Mouse (Mus musculus): Measurements from ENCODE around the gene Hist1h3d. TPM values are rescaled to one million over a fixed set of nuclear protein-coding genes. Genes with fewer than 3 reads are reported as not detected.
"Not testable (repeated sequence)": the region's sequence is repeated elsewhere in the genome, so short reads cannot be mapped to it uniquely, and the experiment has no call there.

Gene Hist1h3d
- polyA plus RNA-seq, 1 experiment from 2014 or later = 7.7 TPM

DNA sequence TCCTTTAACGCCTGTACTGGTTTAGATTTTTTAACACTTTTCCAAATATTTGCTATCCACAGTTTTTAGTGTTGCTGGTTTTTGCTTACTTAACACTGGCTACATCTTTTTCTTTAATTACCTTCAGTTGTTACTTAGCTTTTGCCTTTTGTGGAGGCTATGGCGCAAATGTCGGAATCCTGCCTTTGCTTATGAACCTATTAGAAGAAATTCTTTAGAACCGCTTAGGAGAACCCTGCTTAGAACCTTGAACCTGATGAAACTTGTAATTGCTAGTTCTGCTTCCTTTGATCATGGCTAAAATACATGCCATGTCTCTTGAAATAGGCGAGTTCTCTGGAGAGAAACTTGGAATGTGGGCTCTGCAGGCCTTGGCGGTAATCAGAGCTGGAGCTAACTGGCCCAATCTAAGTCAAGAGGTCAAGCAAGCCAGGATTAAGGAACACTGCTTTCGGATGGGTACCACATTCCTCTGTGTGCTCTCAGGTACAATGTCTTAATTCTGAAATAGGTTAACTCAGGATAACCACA is 853 bp downstream of the Hist1h3d start:
- Histone ChIP-seq H3K27me3 (ENCODE audit: low read depth, poor library complexity, severe bottlenecking) (no peaks in the 10 kb centered on the region), H3K9me3 (replicated peaks) (no peaks in the 10 kb centered on the region), H3K27ac (peak overlapping the region; percentile 91), H3K4me1 (peaks cover 31% of the 10 kb centered on the region), H3K36me3 (no peaks in the 10 kb centered on the region), H3K4me3 (peak overlapping the region; percentile 56)
- WGBS = 5% methylated on average over 7 of the region's 7 CpGs
- DNase-seq (ENCODE audit: low spot score) = peak; percentile 61

DNA sequence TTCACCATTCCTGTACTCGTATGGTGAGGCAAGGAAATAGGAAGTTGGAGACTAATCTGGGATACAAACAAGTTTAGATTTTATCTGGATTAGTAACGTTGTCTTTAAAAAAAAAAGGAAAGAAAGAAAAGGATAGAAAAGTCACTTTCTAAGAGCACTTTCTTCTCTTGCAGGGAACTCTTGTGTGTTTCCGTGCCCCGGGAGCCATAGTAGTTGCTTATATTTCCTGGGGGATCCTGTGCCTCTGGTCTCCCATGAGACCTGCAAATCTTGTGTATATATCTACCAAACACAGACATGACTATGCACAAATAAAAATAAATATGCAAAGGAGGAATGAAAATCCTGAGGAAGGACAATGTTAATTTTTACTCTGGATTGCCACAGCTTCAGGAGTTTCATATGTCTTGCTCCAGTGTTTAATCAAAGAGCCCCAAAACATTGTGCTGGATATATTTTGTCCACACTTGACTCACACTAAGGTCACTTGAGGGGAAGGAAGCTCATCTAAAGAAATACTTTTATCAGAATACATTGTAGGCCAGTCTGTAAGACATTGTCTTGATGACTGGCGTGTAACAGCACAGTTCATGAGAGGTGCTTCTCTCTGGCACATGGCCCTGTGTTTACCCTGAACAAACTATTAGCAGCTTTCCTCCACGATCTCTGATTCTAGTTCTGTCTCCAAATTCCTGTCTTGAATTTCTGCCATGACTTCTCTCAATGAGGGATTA is 1.5 kb downstream of the Hist1h3d start:
- Histone ChIP-seq H3K27me3 (ENCODE audit: low read depth, poor library complexity, severe bottlenecking) (no peaks in the 10 kb centered on the region), H3K36me3 (no peaks in the 10 kb centered on the region), H3K4me1 (peaks cover 31% of the 10 kb centered on the region), H3K9me3 (replicated peaks) (no peaks in the 10 kb centered on the region), H3K27ac (peak overlapping the region; percentile 91), H3K4me3 (peak overlapping the region; percentile 56)
- DNase-seq (ENCODE audit: low spot score) = no peak
- WGBS = 57% methylated on average over 6 of the region's 6 CpGs

DNA sequence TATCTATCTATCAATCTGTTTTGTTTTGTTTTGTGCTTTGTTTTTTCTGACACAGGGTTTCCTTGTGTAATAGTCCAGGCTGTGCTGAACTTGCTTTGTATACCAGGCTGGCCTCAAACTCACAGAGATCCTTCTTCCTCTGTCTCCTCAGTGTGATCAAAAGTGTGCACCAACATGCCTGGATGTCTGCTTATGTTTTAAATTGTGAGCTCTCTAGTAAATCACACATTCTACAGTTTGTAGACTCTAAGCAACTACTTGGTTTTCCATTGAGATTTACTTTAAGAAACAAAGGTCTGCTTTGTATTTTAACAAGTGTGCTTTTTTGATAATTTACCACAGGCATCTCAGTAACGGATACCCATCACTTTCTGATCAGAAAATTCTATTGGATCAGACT is 2.3 kb downstream of the Hist1h3d start:
- H3K4me3 ChIP-seq = no peak overlapping the region
- no peaks in the 10 kb centered on the region for H3K36me3 ChIP-seq
- no peaks in the 10 kb centered on the region for H3K27me3 ChIP-seq (ENCODE audit: low read depth, poor library complexity, severe bottlenecking)
- WGBS = 88% methylated on average over 1 of the region's 1 CpGs
- H3K27ac ChIP-seq = peak overlapping the region; percentile 91
- DNase-seq (ENCODE audit: low spot score) = no peak
- H3K9me3 ChIP-seq (replicated peaks) = no peaks in the 10 kb centered on the region
- H3K4me1 ChIP-seq = peaks cover 30% of the 10 kb centered on the region

DNA sequence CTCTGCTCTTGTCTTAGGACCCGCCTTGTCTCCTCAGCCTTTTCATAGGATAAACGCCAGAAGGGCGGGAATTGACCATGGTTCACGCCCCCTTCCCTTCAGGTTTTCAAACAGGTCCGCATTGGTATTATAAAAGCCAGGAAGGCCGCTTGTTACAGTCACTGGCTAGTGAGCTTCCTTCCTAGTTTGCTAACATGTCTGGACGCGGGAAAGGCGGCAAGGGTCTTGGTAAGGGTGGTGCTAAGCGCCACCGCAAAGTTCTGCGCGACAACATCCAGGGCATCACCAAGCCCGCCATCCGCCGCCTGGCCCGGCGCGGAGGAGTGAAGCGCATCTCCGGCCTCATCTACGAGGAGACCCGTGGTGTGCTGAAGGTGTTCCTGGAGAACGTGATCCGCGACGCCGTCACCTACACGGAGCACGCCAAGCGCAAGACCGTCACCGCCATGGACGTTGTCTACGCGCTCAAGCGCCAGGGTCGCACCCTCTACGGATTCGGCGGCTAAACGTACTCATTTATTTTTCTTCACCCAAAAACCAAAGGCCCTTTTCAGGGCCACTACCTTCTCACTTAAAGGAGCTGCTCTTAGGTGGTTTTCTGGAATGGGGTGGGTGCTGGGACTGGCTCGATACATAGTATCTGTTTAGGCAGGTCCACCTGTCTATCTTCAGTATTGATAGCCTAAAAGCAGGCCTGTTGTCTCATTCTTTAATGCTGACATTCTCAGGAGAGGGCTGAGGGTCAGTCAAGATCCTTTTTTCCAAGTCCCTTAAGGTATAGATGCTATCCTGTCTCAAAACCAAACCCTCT is 6.0 kb downstream of the Hist1h3d start, which contains the start of gene Hist1h4d:
Hist1h4d (plus strand) TSS at position 191 of the 811 bp plus-strand sequence.
- Histone ChIP-seq H3K27ac (peak within 1 kb of the TSS; percentile 95), H3K27me3 (ENCODE audit: low read depth, poor library complexity, severe bottlenecking) (no peaks in the 10 kb centered on the region), H3K36me3 (no peaks in the 10 kb centered on the region), H3K4me1 (peaks cover 41% of the 10 kb centered on the region), H3K9me3 (replicated peaks) (no peaks in the 10 kb centered on the region), H3K4me3 (peak within 1 kb of the TSS; percentile 61)
- whole genome bisulfite sequencing = 0% methylated on average over 43 of the region's 43 CpGs
- peak; percentile 95 for DNase-seq (ENCODE audit: low spot score)

DNA sequence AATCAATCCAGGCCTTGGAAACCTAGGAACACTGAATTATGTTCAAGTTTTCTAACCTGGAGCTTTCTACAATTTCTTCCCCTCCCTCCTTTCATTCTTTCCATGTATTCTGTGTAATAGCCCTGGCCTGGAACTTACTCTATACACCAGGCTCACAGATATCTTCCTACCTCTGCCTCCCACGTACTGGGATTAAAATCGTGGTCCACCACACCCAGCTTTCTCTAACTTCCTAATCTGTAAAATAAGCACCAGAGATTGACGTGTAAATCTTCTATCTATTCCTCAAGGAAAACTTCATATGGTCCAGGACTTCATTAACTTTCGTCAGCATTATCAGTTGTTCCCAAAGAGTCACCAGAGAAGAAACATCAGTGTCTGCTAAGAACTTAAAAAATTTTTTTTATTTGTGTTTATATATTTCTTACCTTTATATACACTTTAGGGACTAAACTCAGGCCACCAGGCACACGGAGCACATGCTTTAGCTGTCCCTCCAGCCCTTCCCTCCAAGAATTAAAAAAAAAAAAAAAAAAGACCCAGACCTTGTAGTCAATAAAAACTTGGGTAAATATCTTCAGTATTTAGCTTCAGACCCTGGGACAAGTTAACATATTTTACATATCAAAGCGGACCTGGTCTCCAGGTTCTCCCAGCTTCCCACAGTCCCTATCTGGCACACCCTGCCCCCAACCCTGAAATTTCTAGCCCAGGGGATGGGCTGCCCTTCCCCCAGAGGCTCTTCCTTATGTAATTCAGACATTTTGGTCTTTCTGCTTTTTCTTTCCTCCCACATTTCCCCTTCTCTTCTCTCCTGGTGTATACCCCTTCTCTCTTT is 6.9 kb downstream of the Hist1h3d start:
- Histone ChIP-seq H3K4me3 (peak overlapping the region; percentile 61), H3K9me3 (replicated peaks) (no peaks in the 10 kb centered on the region), H3K27ac (peak overlapping the region; percentile 95), H3K36me3 (no peaks in the 10 kb centered on the region), H3K4me1 (peaks cover 39% of the 10 kb centered on the region), H3K27me3 (ENCODE audit: low read depth, poor library complexity, severe bottlenecking) (no peaks in the 10 kb centered on the region)
- WGBS = 5% methylated on average over 6 of the region's 6 CpGs
- no peak for DNase-seq (ENCODE audit: low spot score)

DNA sequence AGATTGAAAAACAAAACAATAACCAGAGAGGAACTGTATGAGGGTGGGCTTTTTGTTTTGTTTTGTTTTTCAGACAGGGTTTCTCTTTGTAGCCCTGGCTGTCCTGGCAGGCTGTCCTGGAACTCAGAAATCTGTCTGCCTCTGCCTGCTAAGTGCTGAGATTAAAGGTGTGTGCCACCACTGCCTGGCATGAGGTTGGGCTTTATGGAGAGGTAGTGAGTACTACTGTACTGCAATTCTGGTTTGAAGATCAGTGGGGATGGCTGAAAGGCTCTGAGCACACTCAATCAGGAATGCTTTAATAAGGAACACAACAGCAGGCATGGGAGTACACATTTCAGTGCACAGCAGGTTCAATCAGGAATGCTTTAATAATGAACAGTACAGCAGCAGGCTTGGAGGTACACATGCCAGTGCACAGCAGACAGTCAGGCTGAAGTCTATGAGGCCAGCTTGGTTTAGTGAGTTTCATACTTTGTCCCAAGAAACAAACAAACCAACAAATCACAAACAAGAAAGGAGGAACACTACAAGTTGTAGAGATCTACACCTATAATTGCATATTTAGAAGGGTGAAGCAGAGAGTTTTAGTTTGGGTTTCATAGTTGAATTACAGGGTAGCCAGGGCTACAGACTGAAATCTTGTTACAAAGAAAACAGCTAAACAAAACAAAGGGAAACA is 8.0 kb downstream of the Hist1h3d start:
- no peak for DNase-seq (ENCODE audit: low spot score)
- H3K4me1 ChIP-seq = peaks cover 39% of the 10 kb centered on the region
- H3K36me3 ChIP-seq = no peaks in the 10 kb centered on the region
- no peaks in the 10 kb centered on the region for H3K27me3 ChIP-seq (ENCODE audit: low read depth, poor library complexity, severe bottlenecking)
- H3K9me3 ChIP-seq (replicated peaks) = no peaks in the 10 kb centered on the region
- H3K4me3 ChIP-seq = peak overlapping the region; percentile 26; the same call in 1 of the 2 replicates
- peak overlapping the region; percentile 95 for H3K27ac ChIP-seq

DNA sequence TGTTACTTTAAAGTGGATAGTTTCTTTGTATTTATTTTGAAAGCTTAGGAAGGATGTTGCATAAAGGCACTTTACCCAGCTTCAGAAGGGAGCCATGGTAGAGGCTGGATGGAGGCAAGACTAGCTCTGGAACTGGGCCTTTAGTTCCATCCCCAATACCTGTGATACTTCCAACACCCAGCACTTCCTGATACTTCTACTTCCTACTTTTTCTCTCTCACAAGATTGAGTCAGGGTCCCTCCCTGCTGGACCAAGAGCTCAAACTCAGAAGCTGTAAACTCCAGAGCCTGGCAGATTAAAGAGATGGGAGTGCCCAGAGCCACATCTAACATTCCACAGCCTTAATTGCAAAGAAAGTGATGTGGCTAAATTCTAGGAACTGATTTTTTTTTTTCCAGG is 8.8 kb downstream of the Hist1h3d start:
- DNase-seq (ENCODE audit: low spot score) = no peak
- Histone ChIP-seq H3K4me3 (peak overlapping the region; percentile 54), H3K27me3 (ENCODE audit: low read depth, poor library complexity, severe bottlenecking) (no peaks in the 10 kb centered on the region), H3K36me3 (no peaks in the 10 kb centered on the region), H3K9me3 (replicated peaks) (no peaks in the 10 kb centered on the region), H3K4me1 (peaks cover 39% of the 10 kb centered on the region), H3K27ac (peak overlapping the region; percentile 95)

DNA sequence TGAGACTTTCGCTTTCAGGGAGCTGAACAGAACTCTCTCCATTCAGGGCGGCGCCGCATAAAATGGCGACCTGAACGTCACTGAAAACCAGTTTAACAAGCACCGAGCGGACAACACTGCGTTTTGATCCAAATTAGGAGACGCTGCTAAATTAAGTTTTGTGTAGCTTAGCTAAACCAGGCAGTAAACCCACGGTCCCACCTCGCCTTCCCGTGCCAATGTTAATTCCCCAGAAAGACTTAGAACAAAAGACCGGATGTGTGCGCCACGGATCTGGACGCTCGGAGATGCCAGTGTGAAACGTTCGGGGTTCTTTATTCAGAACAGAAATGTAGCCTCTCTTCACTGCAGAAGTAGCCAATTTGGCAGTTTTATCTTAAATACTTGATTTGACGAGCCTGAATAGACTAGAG is 9.5 kb downstream of the Hist1h3d start:
- Histone ChIP-seq H3K9me3 (replicated peaks) (no peaks in the 10 kb centered on the region), H3K27me3 (ENCODE audit: low read depth, poor library complexity, severe bottlenecking) (no peaks in the 10 kb centered on the region), H3K27ac (peak overlapping the region; percentile 95), H3K36me3 (no peaks in the 10 kb centered on the region), H3K4me3 (peak overlapping the region; percentile 54), H3K4me1 (peaks cover 39% of the 10 kb centered on the region)
- under 1% methylated on average over 21 of the region's 21 CpGs for WGBS
- DNase-seq (ENCODE audit: low spot score) = peak; percentile 81

DNA sequence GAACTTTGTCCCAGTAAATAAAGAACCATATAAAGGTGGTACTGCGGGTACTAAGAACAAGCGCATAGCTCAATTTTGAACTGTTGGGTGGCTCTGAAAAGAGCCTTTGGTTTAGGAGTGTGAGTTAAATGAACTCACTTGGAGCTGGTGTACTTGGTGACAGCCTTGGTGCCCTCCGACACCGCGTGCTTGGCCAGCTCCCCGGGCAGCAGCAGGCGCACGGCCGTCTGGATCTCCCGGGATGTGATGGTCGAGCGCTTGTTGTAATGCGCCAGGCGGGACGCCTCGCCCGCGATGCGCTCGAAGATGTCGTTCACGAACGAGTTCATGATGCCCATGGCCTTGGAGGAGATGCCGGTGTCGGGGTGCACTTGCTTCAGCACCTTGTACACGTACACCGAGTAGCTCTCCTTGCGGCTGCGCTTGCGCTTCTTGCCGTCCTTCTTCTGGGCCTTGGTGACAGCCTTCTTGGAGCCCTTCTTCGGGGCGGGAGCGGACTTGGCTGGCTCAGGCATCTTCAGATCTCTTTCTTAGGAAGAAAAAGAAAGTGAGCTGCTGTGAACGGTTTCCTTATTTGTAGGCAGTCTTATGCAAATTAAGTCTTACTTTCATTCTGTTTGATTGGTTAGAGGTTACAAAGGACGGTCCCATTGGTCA is 10.0 kb downstream of the Hist1h3d start:
- Histone ChIP-seq H3K4me1 (peaks cover 37% of the 10 kb centered on the region), H3K27ac (peak overlapping the region; percentile 95), H3K4me3 (peak overlapping the region; percentile 54)
- WGBS = under 1% methylated on average over 34 of the region's 36 CpGs
- peak; percentile 70 for DNase-seq (ENCODE audit: low spot score)
- not testable (repeated sequence) for H3K36me3 ChIP-seq; H3K9me3 ChIP-seq (replicated peaks); H3K27me3 ChIP-seq (ENCODE audit: low read depth, poor library complexity, severe bottlenecking)

DNA sequence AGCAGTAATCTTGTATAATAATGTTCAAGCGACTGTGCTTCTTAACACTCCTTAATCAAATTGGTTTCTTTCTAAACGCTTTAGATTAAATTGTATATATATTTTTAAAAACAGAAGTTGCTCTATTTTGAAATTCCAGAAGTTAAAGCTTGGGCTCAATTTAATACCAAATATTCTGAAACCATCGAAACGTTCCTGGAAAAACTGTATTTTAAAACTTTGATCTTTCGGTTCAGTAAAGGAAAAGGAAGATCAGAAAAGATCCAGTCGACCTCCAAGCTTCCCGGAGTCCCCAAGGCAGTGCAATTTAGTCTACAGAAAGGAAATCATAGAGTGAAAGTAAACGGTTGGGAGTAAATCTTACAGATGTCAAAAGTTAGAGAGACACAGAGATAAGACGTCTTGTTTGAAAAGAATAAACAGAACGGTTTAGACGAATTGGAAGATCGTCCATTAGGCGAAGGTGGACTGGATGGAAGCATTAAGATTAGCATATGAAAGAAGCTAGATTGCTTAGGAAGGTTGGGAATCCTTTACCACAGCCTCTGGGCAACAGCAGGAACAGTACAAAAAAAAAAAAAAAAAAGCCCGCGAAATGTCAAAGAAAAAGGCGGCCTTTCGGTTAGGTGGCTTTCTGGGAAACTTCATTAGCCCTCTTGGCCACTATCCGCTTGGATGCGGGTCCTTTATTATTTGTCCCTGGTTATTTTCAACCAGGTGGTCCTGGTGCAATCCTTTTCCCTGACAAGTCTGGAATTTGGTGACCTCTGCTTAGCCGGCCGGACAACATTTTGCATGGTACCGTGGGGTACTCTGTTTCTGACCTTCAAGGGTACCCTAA is 10.8 kb downstream of the Hist1h3d start:
- peaks cover 31% of the 10 kb centered on the region for H3K4me1 ChIP-seq
- no peak for DNase-seq (ENCODE audit: low spot score)
- no peaks in the 10 kb centered on the region for H3K36me3 ChIP-seq
- H3K27me3 ChIP-seq (ENCODE audit: low read depth, poor library complexity, severe bottlenecking) = no peaks in the 10 kb centered on the region
- H3K4me3 ChIP-seq = peak overlapping the region; percentile 54
- H3K27ac ChIP-seq = peak overlapping the region; percentile 95
- 2% methylated on average over 22 of the region's 22 CpGs for WGBS
- no peaks in the 10 kb centered on the region for H3K9me3 ChIP-seq (replicated peaks)

DNA sequence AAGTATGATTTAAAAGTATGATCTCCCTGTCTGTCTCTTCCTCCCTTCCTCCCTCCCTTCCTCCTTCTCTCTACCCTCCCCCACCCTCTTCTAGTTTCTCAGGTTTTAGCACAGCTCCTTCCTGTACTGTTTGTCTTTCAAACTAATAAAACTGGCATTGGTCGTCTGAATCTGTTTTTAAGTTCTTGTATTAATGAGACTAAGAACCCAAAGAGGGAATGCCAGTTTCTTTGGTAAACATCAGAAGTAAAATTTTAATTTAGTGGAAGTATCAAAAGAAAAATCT is 11.3 kb downstream of the Hist1h3d start:
- Histone ChIP-seq H3K27me3 (ENCODE audit: low read depth, poor library complexity, severe bottlenecking) (no peaks in the 10 kb centered on the region), H3K36me3 (no peaks in the 10 kb centered on the region), H3K4me3 (peak overlapping the region; percentile 54), H3K9me3 (replicated peaks) (no peaks in the 10 kb centered on the region), H3K4me1 (peaks cover 31% of the 10 kb centered on the region), H3K27ac (peak overlapping the region; percentile 95)
- DNase-seq (ENCODE audit: low spot score) = no peak
- 5% methylated on average over 1 of the region's 1 CpGs for WGBS
